Mouse (Mus musculus) heart, embryonic 12.5 days (tissue): ENCODE measurements around the gene Cwf19l1. TPM values are rescaled to one million over a fixed set of nuclear protein-coding genes. Genes with fewer than 3 reads are reported as not detected.
"Not testable (repeated sequence)": the region's sequence is repeated elsewhere in the genome, so short reads cannot be mapped to it uniquely, and the experiment has no call there.

ENCODE experiments used
- ATAC-seq: fragments of 200-750 bp; cut with Nextera tagmentation; 2 replicates; pipeline ENCODE4 v1.8.0; 2017; ENCODE audit warnings: moderate TSS enrichment, moderate library complexity; ENCODE audit not compliant: insufficient number of reproducible peaks, low FRiP score
- H3K27ac ChIP-seq: fragments of 300-500 bp; sonication (generic); 2 replicates; pipeline ENCODE4 v1.5.1; 2016; ENCODE audit warnings: mild to moderate bottlenecking, moderate library complexity; ENCODE audit not compliant: poor library complexity, severe bottlenecking
- H3K27me3 ChIP-seq: fragments of 300-500 bp; sonication (generic); replicated peaks from 2 replicates; pipeline ENCODE4 v1.6.1; 2016; ENCODE audit warnings: mild to moderate bottlenecking, moderate library complexity
- H3K36me3 ChIP-seq: fragments of 300-500 bp; sonication (generic); 2 replicates; pipeline ENCODE4 v1.6.1; 2016; ENCODE audit warnings: mild to moderate bottlenecking, moderate library complexity
- H3K4me1 ChIP-seq: fragments of 300-500 bp; sonication (generic); replicated peaks from 2 replicates; pipeline ENCODE4 v1.6.1; 2016; ENCODE audit warnings: mild to moderate bottlenecking
- H3K4me2 ChIP-seq: fragments of 300-500 bp; sonication (generic); 2 replicates; pipeline ENCODE4 v1.6.1; 2016; ENCODE audit warnings: mild to moderate bottlenecking, moderate library complexity
- H3K4me3 ChIP-seq: fragments of 300-500 bp; sonication (generic); 2 replicates; pipeline ENCODE4 v1.5.1; 2016; ENCODE audit warnings: mild to moderate bottlenecking
- H3K9ac ChIP-seq: fragments of 300-500 bp; sonication (generic); 2 replicates; pipeline ENCODE4 v1.6.1; 2016; ENCODE audit warnings: mild to moderate bottlenecking, moderate library complexity
- H3K9me3 ChIP-seq: fragments of 300-500 bp; sonication (generic); replicated peaks from 2 replicates; pipeline ENCODE4 v1.6.1; 2016; ENCODE audit warnings: mild to moderate bottlenecking, moderate library complexity
- WGBS: fragments of 180-500 bp; shearing (Covaris S2); methylation state at CpG from one replicate; pipeline ENCODE4 v1.1.7; 2016; 5-methylcytosine and 5-hydroxymethylcytosine counted together
- polyA plus RNA-seq: library from polyadenylated mRNA; unstranded; fragments of >200 nt; fragmentation: Nextera tagmentation; extraction: Ambion mirVana; gene quantifications from 2 replicates; pipeline ENCODE4 v1.2.1, GENCODE M21; 2016

The Cwf19l1 gene
- polyA plus RNA-seq, 1 experiment from 2014 or later: 19.1 TPM

- ATAC-seq: no peak
- Histone ChIP-seq H3K27me3 (peaks cover 26% of the 10 kb centered on the region), H3K27ac (no peak overlapping the region), H3K4me2 (no peak overlapping the region), H3K4me3 (no peak overlapping the region), H3K9ac (no peak overlapping the region), H3K9me3 (no peaks in the 10 kb centered on the region), H3K4me1 (peaks cover 10% of the 10 kb centered on the region), H3K36me3 (peaks cover 26% of the 10 kb centered on the region)
- WGBS: 90% methylated on average over 8 of the region's 8 CpGs
Observed at GRCm38 (mm10) chr19:44146951-44147350, 11.3 kb upstream of the Cwf19l1 start.

GRCm38 (mm10) chr19:44146568-44146879, 10.8 kb upstream of the Cwf19l1 start:
- H3K4me2 ChIP-seq: peak overlapping the region; percentile 92
- peak overlapping the region; percentile 82; the same call in 1 of the 2 replicates for H3K9ac ChIP-seq
- H3K4me3 ChIP-seq: peak overlapping the region; percentile 87
- WGBS: 64% methylated on average over 9 of the region's 9 CpGs
- H3K9me3 ChIP-seq: no peaks in the 10 kb centered on the region
- H3K27ac ChIP-seq: no peak overlapping the region
- no peak for ATAC-seq
- H3K4me1 ChIP-seq: peaks cover 10% of the 10 kb centered on the region
- H3K36me3 ChIP-seq: peaks cover 30% of the 10 kb centered on the region
- peaks cover 24% of the 10 kb centered on the region for H3K27me3 ChIP-seq

GRCm38 (mm10) chr19:44145702-44146567, 10.3 kb upstream of the Cwf19l1 start, which contains the start of gene Bloc1s2:
Gene Bloc1s2, minus strand, starts transcription at chr19:44146446.
- no peaks in the 10 kb centered on the region for H3K9me3 ChIP-seq

GRCm38 (mm10) chr19:44144366-44144765, 8.7 kb upstream of the Cwf19l1 start:
- Histone ChIP-seq H3K27me3 (peaks cover 13% of the 10 kb centered on the region), H3K4me3 (no peak overlapping the region), H3K9me3 (no peaks in the 10 kb centered on the region), H3K27ac (no peak overlapping the region), H3K4me1 (peaks cover 10% of the 10 kb centered on the region), H3K36me3 (peaks cover 48% of the 10 kb centered on the region), H3K9ac (no peak overlapping the region), H3K4me2 (no peak overlapping the region)
- WGBS: 82% methylated on average over 9 of the region's 9 CpGs
- no peak for ATAC-seq

More at GRCm38 (mm10) chr19:44145702-44146567, 10.3 kb upstream of the Cwf19l1 start, which contains the start of gene Bloc1s2:
- no peak within 1 kb of the TSS for H3K27ac ChIP-seq
- H3K4me3 ChIP-seq: peak within 1 kb of the TSS; percentile 87
- peaks cover 35% of the 10 kb centered on the region for H3K36me3 ChIP-seq
- peaks cover 24% of the 10 kb centered on the region for H3K27me3 ChIP-seq
- peak; percentile 83 for ATAC-seq
- H3K4me1 ChIP-seq: peaks cover 10% of the 10 kb centered on the region
- peak within 1 kb of the TSS; percentile 92 for H3K4me2 ChIP-seq
- H3K9ac ChIP-seq: peak within 1 kb of the TSS; percentile 82
- WGBS: 5% methylated on average over 46 of the region's 46 CpGs

GRCm38 (mm10) chr19:44135960-44136485, 347 bp upstream of the Cwf19l1 start:
- no peaks in the 10 kb centered on the region for H3K9me3 ChIP-seq
- no peaks in the 10 kb centered on the region for H3K27me3 ChIP-seq
- no peak overlapping the region; the same call in 1 of the 2 replicates for H3K27ac ChIP-seq
- H3K9ac ChIP-seq: no peak overlapping the region
- H3K36me3 ChIP-seq: peaks cover 41% of the 10 kb centered on the region
- ATAC-seq: peak; percentile 23; the same call in 1 of the 2 replicates
- H3K4me1 ChIP-seq: peaks cover 11% of the 10 kb centered on the region; the same call in 1 of the 2 replicates
- 29% methylated on average over 7 of the region's 7 CpGs for WGBS
- peak overlapping the region; percentile 95 for H3K4me3 ChIP-seq
- H3K4me2 ChIP-seq: peak overlapping the region; percentile 62

- no peak overlapping the region for H3K4me3 ChIP-seq
- no peak overlapping the region for H3K27ac ChIP-seq
- H3K4me2 ChIP-seq: no peak overlapping the region
- no peaks in the 10 kb centered on the region for H3K9me3 ChIP-seq
- H3K36me3 ChIP-seq: peaks cover 44% of the 10 kb centered on the region
- H3K4me1 ChIP-seq: peaks cover 11% of the 10 kb centered on the region; the same call in 1 of the 2 replicates
- WGBS: 89% methylated on average over 5 of the region's 5 CpGs
- H3K9ac ChIP-seq: no peak overlapping the region
- ATAC-seq: no peak
- H3K27me3 ChIP-seq: no peaks in the 10 kb centered on the region
Observed at GRCm38 (mm10) chr19:44132917-44133316, 2.8 kb downstream of the Cwf19l1 start.

GRCm38 (mm10) chr19:44128560-44128959, 7.1 kb downstream of the Cwf19l1 start:
- ATAC-seq: no peak
- H3K36me3 ChIP-seq: peaks cover 77% of the 10 kb centered on the region
- no peak overlapping the region for H3K4me2 ChIP-seq
- H3K4me1 ChIP-seq: no peaks in the 10 kb centered on the region
- H3K9ac ChIP-seq: no peak overlapping the region
- 93% methylated on average over 2 of the region's 2 CpGs for WGBS
- no peaks in the 10 kb centered on the region for H3K27me3 ChIP-seq
- no peak overlapping the region for H3K27ac ChIP-seq
- H3K9me3 ChIP-seq: no peaks in the 10 kb centered on the region
- H3K4me3 ChIP-seq: no peak overlapping the region

GRCm38 (mm10) chr19:44127729-44128497, 7.8 kb downstream of the Cwf19l1 start:
- no peak for ATAC-seq
- H3K27ac ChIP-seq: no peak overlapping the region
- H3K4me3 ChIP-seq: no peak overlapping the region
- H3K9ac ChIP-seq: no peak overlapping the region
- 91% methylated on average over 10 of the region's 10 CpGs for WGBS
- no peaks in the 10 kb centered on the region for H3K9me3 ChIP-seq
- H3K27me3 ChIP-seq: no peaks in the 10 kb centered on the region
- H3K36me3 ChIP-seq: peaks cover 83% of the 10 kb centered on the region
- no peak overlapping the region for H3K4me2 ChIP-seq
- no peaks in the 10 kb centered on the region for H3K4me1 ChIP-seq

- Histone ChIP-seq H3K9me3 (no peaks in the 10 kb centered on the region), H3K4me1 (no peaks in the 10 kb centered on the region), H3K4me3 (no peak overlapping the region), H3K27ac (no peak overlapping the region), H3K9ac (no peak overlapping the region), H3K36me3 (peaks cover 85% of the 10 kb centered on the region), H3K27me3 (no peaks in the 10 kb centered on the region), H3K4me2 (no peak overlapping the region)
- 92% methylated on average over 7 of the region's 7 CpGs for WGBS
- no peak for ATAC-seq
Observed at GRCm38 (mm10) chr19:44121137-44121536, 14.5 kb downstream of the Cwf19l1 start.

GRCm38 (mm10) chr19:44120686-44121085, 15.0 kb downstream of the Cwf19l1 start:
- H3K4me3 ChIP-seq, H3K4me1 ChIP-seq, H3K27me3 ChIP-seq, H3K27ac ChIP-seq, H3K9me3 ChIP-seq, ATAC-seq, H3K9ac ChIP-seq, H3K4me2 ChIP-seq: not testable (repeated sequence)
- 92% methylated on average over 9 of the region's 9 CpGs for WGBS
- peaks cover 86% of the 10 kb centered on the region for H3K36me3 ChIP-seq

- Histone ChIP-seq H3K27ac (no peak overlapping the region), H3K4me2 (no peak overlapping the region), H3K9me3 (no peaks in the 10 kb centered on the region), H3K4me3 (no peak overlapping the region), H3K27me3 (no peaks in the 10 kb centered on the region), H3K4me1 (no peaks in the 10 kb centered on the region), H3K36me3 (peaks cover 79% of the 10 kb centered on the region), H3K9ac (no peak overlapping the region)
- no peak for ATAC-seq
Observed at GRCm38 (mm10) chr19:44117793-44118192, 17.9 kb downstream of the Cwf19l1 start.
